21 mouse cellular contexts compared by ENCODE assay signal in genomic region chr17:91418582-91418981, GRCm38 (mm10).
"Had no signal": no experiment of that assay in that cellular context is flagged by ENCODE, and none has a peak within 500 bp of the region (broad histone marks: within the 10 kb centered on the region; RNA-seq: fewer than 3 reads in every experiment).

No protein-coding gene starts in this region.

- H3K27me3 ChIP-seq: lung, embryonic 15.5 days; megakaryocyte, embryonic 14.5 days; midbrain, embryonic 12.5 days; neural tube, embryonic 13.5 days; neural tube, embryonic 15.5 days had no signal

- H3K4me1 ChIP-seq: lung, embryonic 15.5 days; midbrain, embryonic 12.5 days; neural tube, embryonic 13.5 days; neural tube, embryonic 15.5 days had no signal

- H3K9me3 ChIP-seq: lung, embryonic 15.5 days; megakaryocyte, embryonic 14.5 days; midbrain, embryonic 12.5 days; neural tube, embryonic 13.5 days; neural tube, embryonic 15.5 days had no signal

- H3K4me3 ChIP-seq: lung, embryonic 15.5 days; megakaryocyte, embryonic 14.5 days; midbrain, embryonic 12.5 days; myocyte; neural tube, embryonic 13.5 days; neural tube, embryonic 15.5 days had no signal

- H3K9ac ChIP-seq: liver, postnatal 0 days; lung, embryonic 15.5 days; midbrain, embryonic 12.5 days; neural tube, embryonic 13.5 days; neural tube, embryonic 15.5 days had no signal

- H3K4me2 ChIP-seq: lung, embryonic 15.5 days; midbrain, embryonic 12.5 days; neural tube, embryonic 13.5 days; neural tube, embryonic 15.5 days had no signal

- DNase-seq: liver, postnatal 0 days; lung, adult 2 months; lung, postnatal 14 days; lung, postnatal 4 days; midbrain, embryonic 14.5 days; retina, postnatal 1 day; right cerebral cortex, adult 18-20 months; right cerebral cortex, postnatal 25 days; right cerebral cortex, postnatal 4 days; spleen, adult 18-20 months; thymus, adult 18-20 months; thymus, postnatal 14 days; thymus, postnatal 36 days had no signal

- H3K27ac ChIP-seq: lung, embryonic 15.5 days; midbrain, embryonic 12.5 days; neural tube, embryonic 13.5 days; neural tube, embryonic 15.5 days had no signal

- H3K36me3 ChIP-seq: lung, embryonic 15.5 days; midbrain, embryonic 12.5 days; neural tube, embryonic 13.5 days; neural tube, embryonic 15.5 days had no signal

- ATAC-seq: liver, postnatal 0 days; lung, postnatal 0 days; midbrain, embryonic 16.5 days had no signal
